Mouse (Mus musculus) kidney, adult 2 months (tissue): Measurements from ENCODE around the gene Slc2a5. TPM values are rescaled to one million over a fixed set of nuclear protein-coding genes. Genes with fewer than 3 reads are reported as not detected.

Experiments used
- DNase-seq: peaks from one replicate; pipeline ENCODE4 v3.0.0; 2021
- H3K27ac ChIP-seq: fragments of 200-500 bp; 2 replicates; pipeline ENCODE4 v1.5.1; 2012; ENCODE audit warnings: low read depth, low read length, control low read depth, inconsistent platforms; ENCODE audit not compliant: insufficient read depth
- H3K27me3 ChIP-seq: fragments of 200-500 bp; replicated peaks from 2 replicates; pipeline ENCODE4 v1.6.1; 2012; ENCODE audit warnings: mild to moderate bottlenecking, moderate library complexity, low read length, inconsistent platforms; ENCODE audit not compliant: control insufficient read depth, insufficient read depth
- H3K36me3 ChIP-seq: fragments of 200-500 bp; 2 replicates; pipeline ENCODE4 v1.6.1; 2012; ENCODE audit warnings: mild to moderate bottlenecking, moderate library complexity, low read length, inconsistent platforms; ENCODE audit not compliant: control insufficient read depth, insufficient read depth
- H3K4me1 ChIP-seq: fragments of 200-500 bp; 2 replicates; pipeline ENCODE4 v1.6.1; 2011; ENCODE audit warnings: low read length; ENCODE audit not compliant: control insufficient read depth, insufficient read depth
- H3K4me3 ChIP-seq: fragments of 200-500 bp; 2 replicates; pipeline ENCODE4 v1.5.1; 2011; ENCODE audit warnings: mild to moderate bottlenecking, low read depth, low read length, control low read depth; ENCODE audit not compliant: insufficient read depth
- CTCF ChIP-seq: fragments of 200-500 bp; conservative IDR thresholded peaks from 2 replicates; pipeline ENCODE4 v1.5.1; 2011; ENCODE audit warnings: low read depth, mild to moderate bottlenecking, control low read depth, low read length, moderate library complexity, mixed read lengths; ENCODE audit not compliant: insufficient read depth, insufficient read length
- POLR2A ChIP-seq: fragments of 200-500 bp; IDR thresholded peaks from one replicate; pipeline ENCODE4 v1.6.1; 2011; ENCODE audit warnings: low read depth, low read length, control low read depth
- whole genome bisulfite sequencing: fragments of 180-500 bp; shearing (Covaris S2); methylation state at CpG from one replicate; pipeline ENCODE4 v1.1.7; 2018; 5-methylcytosine and 5-hydroxymethylcytosine counted together
- polyA plus RNA-seq: library from polyadenylated mRNA; depleted of rRNA; stranded (reverse); fragments of >200 nt; gene quantifications from 2 replicates; pipeline ENCODE4 v1.2.3, GENCODE M21; 2012

Gene Slc2a5
- polyA plus RNA-seq, 1 experiment = 181 TPM

DNA sequence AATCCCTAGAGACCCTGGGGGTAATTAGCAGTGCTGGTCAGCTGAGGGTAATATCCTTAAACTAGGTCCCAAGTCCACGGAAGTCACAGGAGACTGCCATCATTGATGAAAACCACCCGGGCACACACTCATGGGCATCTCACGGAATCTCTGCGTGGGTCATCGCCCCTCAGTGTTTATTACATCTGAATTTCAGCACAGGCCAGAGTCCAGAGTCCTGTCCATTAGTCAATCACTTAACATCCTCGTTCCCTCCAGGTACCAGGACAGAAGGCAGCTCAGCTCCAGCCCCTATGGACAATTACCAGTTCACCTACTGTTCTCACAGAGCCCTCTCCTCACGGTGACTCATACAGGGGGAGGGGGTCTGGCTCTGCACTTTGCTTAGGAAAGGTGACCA is 16.3 kb upstream of the Slc2a5 start:
- H3K27ac ChIP-seq = no peak overlapping the region
- no peaks in the 10 kb centered on the region for H3K27me3 ChIP-seq
- 63% methylated on average over 7 of the region's 7 CpGs for WGBS
- no peaks in the 10 kb centered on the region for H3K36me3 ChIP-seq
- H3K4me1 ChIP-seq = no peaks in the 10 kb centered on the region
- DNase-seq = no peak
- TF ChIP-seq POLR2A (no peak), CTCF (no peak)
- no peak overlapping the region for H3K4me3 ChIP-seq

DNA sequence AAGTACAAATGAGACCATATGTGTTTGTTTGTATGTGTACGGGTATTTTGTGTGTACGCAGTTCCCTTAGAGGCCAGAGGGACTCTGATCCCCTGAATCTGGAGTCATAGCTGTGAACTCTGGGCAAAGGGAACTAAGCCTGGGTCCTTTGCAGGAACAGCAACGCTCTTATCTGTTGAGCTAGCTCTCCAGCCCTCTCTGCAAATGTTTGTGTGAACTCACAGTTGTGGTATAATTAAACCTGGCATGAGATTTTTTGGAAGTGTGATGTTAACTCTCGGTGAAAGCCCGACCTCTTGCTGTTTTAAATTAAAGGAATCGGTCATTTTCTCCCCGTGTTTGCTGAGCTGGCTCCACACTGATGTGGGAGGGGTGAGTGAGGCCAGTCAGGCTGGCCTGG is 13.4 kb upstream of the Slc2a5 start:
- DNase-seq = no peak
- 50% methylated on average over 7 of the region's 7 CpGs for WGBS
- H3K4me3 ChIP-seq = no peak overlapping the region
- H3K36me3 ChIP-seq = no peaks in the 10 kb centered on the region
- no peaks in the 10 kb centered on the region for H3K4me1 ChIP-seq
- no peak overlapping the region for H3K27ac ChIP-seq
- no peaks in the 10 kb centered on the region for H3K27me3 ChIP-seq
- TF ChIP-seq CTCF = no peak
- TF ChIP-seq POLR2A = no peak

DNA sequence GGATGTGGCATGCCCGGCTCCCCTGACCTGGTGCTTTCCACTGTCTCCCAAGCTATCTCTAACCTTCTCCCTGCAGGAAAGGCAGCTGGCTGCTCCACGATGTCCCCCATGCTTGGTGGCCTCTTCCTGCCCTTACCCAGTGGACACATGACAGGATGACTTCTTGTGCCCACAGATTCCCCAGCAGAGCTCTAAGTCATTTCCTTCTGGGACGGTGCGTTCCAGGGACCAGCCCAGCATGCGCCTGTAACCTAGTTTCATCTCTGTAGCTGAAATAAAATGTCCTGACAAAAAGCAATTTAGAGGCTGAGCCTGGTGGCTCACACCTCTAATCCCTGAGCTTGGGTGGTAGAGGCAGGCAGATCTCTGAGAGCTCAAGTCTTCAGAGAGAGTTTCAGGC is 12.4 kb upstream of the Slc2a5 start:
- Histone ChIP-seq H3K4me3 (no peak overlapping the region), H3K36me3 (no peaks in the 10 kb centered on the region), H3K4me1 (no peaks in the 10 kb centered on the region), H3K27me3 (no peaks in the 10 kb centered on the region), H3K27ac (no peak overlapping the region)
- WGBS = 65% methylated on average over 5 of the region's 5 CpGs
- TF ChIP-seq POLR2A (no peak), CTCF (no peak)
- no peak for DNase-seq

DNA sequence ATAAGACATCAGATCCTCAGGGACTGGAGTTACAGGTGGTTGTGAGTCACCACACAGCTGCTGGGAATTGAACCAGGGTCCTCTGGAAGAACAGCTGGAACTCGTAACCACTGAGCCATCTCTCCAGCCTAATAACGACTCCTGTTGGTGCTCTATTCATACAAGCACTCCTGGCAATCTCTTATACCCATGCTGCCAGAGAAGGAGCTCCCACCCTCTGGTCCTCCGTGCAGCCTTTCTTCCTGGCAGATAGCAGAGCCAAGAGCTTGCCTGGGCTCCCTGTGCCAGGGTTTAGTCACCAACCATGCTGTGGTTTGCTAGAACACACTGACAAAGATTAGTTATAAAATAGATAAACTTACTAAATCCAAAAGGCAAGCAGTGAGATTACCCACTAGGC is 9.4 kb upstream of the Slc2a5 start:
- Histone ChIP-seq H3K4me3 (no peak overlapping the region), H3K4me1 (no peaks in the 10 kb centered on the region; the same call in 1 of the 2 replicates), H3K36me3 (no peaks in the 10 kb centered on the region), H3K27me3 (no peaks in the 10 kb centered on the region), H3K27ac (no peak overlapping the region)
- WGBS = 68% methylated on average over 3 of the region's 3 CpGs
- TF ChIP-seq CTCF = no peak
- TF ChIP-seq POLR2A = no peak
- DNase-seq = no peak

DNA sequence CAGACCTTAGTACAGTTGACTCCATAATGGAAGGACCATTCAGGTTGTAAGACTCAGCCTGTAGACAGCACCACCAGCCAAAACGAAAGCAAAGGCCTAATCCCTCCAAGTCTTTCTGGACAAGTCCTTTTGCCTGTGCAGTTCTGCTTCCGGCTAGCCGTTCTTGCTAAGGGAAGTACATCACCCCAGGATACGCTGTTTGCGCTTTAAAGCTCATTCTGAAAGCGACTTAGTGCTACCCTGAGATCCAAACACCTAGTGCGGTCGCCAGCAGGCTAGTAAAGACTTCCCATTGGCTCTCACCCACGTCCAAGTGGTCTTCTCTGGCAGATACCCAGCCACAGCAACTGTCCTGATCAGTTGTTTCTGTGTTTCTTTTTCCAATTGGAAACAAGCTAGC is 8.7 kb upstream of the Slc2a5 start:
- peaks cover 4% of the 10 kb centered on the region; the same call in 1 of the 2 replicates for H3K4me1 ChIP-seq
- no peak for DNase-seq
- no peaks in the 10 kb centered on the region for H3K36me3 ChIP-seq
- H3K27ac ChIP-seq = no peak overlapping the region
- H3K27me3 ChIP-seq = no peaks in the 10 kb centered on the region
- WGBS = 84% methylated on average over 9 of the region's 9 CpGs
- no peak overlapping the region for H3K4me3 ChIP-seq
- TF ChIP-seq CTCF (no peak), POLR2A (no peak)

DNA sequence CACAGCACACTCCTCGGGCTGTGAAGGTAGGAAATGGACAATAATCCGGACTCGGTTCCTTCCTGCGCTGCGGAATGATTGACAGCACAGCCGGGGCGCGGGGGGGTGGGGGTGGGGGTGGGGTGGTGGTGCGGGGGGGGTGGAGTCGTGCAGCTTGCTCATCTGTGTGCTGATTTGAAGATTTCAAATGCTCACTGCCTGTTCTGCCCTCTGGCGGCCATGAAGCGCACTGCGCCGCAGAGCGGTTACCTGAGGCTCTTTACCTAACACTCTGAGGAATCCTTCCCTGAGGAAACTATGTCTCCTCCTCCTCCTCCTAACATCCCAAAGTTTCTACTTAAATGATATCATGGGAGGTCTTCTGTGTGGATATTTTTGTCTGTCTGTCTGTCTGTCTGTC is 6.2 kb upstream of the Slc2a5 start:
- Histone ChIP-seq H3K4me1 (peaks cover 4% of the 10 kb centered on the region; the same call in 1 of the 2 replicates), H3K36me3 (no peaks in the 10 kb centered on the region), H3K27me3 (no peaks in the 10 kb centered on the region), H3K4me3 (no peak overlapping the region), H3K27ac (no peak overlapping the region)
- peak; percentile 80 for DNase-seq
- TF ChIP-seq POLR2A (no peak), CTCF (peak; percentile 85)
- WGBS = 6% methylated on average over 15 of the region's 15 CpGs

DNA sequence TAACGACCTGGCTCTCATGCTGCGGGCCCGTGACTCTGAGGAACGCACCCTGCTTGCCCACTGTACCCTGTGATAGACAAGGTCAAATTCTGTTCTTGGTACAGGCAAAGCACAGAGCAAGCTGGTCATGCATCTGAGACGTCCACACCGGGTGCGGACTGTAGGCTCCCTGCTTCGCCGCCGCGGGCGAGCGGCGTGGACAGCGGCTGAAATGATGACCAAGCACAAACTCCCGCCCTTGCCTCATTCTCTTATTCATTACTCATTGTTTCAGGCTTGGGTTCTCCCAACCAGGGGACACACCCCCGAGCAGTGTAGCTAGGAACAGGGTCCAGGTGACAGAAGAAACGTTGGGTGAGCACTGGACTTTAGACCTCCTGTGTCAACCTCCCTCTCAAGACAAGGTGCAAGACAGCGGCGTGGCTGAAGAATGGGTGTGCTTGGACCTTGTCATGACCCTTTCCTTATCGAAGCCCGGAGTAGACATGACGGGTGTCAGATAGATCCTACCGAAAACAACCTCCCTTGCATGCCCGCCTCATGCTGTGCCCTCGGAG is 4.5 kb upstream of the Slc2a5 start:
- Histone ChIP-seq H3K27me3 (no peaks in the 10 kb centered on the region), H3K36me3 (no peaks in the 10 kb centered on the region), H3K4me3 (no peak overlapping the region), H3K4me1 (peaks cover 8% of the 10 kb centered on the region; the same call in 1 of the 2 replicates), H3K27ac (no peak overlapping the region)
- WGBS = 60% methylated on average over 26 of the region's 26 CpGs
- peak; percentile 80 for DNase-seq
- no peak for TF ChIP-seq CTCF
- TF ChIP-seq POLR2A = no peak
